Mouse (Mus musculus) Patski (cell line): ENCODE measurements around the gene Cnpy1. TPM values are rescaled to one million over a fixed set of nuclear protein-coding genes. Genes with fewer than 3 reads are reported as not detected.
A peak's percentile ranks its signal among the peaks of the same experiment; 100 is the strongest.

Experiments
- ATAC-seq: fragments of 100-300 bp; one replicate; pipeline ENCODE4 v1.8.0; 2021
- CTCF ChIA-PET: fragments of 350-600 bp; sonication (Branson Sonifier 250); formaldehyde crosslinking; loops from one replicate; lab custom pipeline; 2022; ENCODE audit warnings: inconsistent platforms; lab: Charles Lee
- POLR2A ChIA-PET: fragments of 350-600 bp; sonication (Branson Sonifier 250); formaldehyde crosslinking; loops from one replicate; lab custom pipeline; 2022; ENCODE audit warnings: antibody characterized with exemption, inconsistent platforms; lab: Charles Lee
- DNase-seq: peaks from one replicate; pipeline ENCODE4 v3.0.0-alpha.2; 2011; ENCODE audit warnings: low read depth, low spot score
- H3K27me3 ChIP-seq: fragments of 371-371 bp; one replicate; pipeline ENCODE4 v1.5.1; 2021
- CTCF ChIP-seq: fragments of 100-300 bp; IDR thresholded peaks from one replicate; pipeline ENCODE4 v1.5.1; 2021
- in situ Hi-C: fragments of 300-500 bp; cut with MboI; formaldehyde crosslinking; loops from 3 replicates; pipeline ENCODE4 v1.11.1; 2018; ENCODE audit warnings: low pct_unique_long_range_greater_than_20kb, mixed read lengths
- polyA plus RNA-seq: library from polyadenylated mRNA; unstranded; gene quantifications from one replicate; pipeline ENCODE4 v1.2.3, GENCODE M21; 2021

Cnpy1 gene
- polyA plus RNA-seq, 1 experiment from 2014 or later, result not detected

DNA sequence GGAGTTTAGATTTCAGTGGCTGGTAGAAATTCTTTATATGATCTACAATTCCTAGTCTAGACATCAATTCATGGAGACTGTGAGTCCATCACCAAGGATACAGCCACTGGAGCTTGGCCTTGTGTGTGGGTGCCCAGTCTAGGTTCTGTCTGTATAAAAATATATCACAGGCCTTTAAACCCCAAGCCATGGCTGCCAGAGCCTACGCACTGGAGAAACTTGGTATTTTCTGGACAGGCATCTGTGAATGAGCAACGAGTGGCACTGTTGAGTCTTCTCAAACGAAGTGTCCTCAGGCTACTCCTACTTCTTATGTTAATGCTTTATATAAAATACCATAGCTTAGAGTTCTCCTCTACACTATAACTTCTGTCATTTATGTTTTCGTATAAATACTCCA lies 4.2 kb downstream of the Cnpy1 start:
- ATAC-seq (no peak), DNase-seq (no peak)
- no peaks in the 10 kb centered on the region for H3K27me3 ChIP-seq
- TF ChIP-seq CTCF, result no peak
- CTCF ChIA-PET, result no interaction called here
- in situ Hi-C loops, result no loop called here
- POLR2A ChIA-PET, result no interaction called here

DNA sequence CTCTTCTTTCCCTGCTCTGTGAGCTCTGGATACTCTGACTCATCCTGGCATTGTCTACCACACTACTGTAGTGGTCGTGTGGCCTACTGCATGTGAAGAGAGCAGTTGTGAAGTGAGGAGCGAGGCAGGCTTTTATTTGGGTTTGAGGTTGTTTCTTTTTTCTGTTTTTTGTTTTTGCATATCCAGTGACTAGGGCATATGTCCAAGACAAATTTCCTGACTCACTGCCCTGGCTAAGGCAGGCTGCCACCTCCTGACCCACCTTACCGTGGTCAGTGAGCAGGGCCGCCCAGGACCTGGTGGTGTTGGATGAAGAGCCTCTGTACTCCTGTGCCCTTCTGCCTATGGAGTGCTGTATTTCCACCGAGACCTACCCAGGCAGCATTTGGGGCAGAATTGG lies 5.8 kb downstream of the Cnpy1 start:
- TF ChIP-seq CTCF, result no peak
- CTCF ChIA-PET, result interaction anchor here (1.3 kb wide), 1 partner anchor 10 kb away, joined by 3 read pairs; no protein-coding TSS in a partner anchor
- ATAC-seq (no peak), DNase-seq (no peak)
- peaks cover 5% of the 10 kb centered on the region for H3K27me3 ChIP-seq
- in situ Hi-C loops, result no loop called here
- POLR2A ChIA-PET, result no interaction called here

DNA sequence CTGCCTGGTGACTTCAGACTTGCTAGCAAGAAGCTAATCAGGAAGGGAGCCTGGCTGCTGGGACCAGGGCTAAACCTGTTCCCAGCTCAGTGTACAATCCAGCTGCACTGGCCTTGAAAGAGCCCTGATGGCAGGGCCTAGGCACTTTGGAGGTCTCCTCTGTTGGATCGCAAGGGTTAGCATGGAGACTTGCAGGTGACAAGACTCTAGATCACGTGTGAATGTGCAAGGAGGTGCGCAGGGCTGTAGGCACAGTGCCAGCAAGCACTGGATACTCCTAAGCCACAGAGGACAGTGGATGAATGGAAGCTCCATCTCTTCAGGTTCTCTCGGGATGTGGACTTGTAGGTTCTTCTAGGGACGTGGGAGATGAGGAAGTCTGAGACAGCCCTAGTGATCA lies 6.7 kb downstream of the Cnpy1 start:
- DNase-seq (no peak), ATAC-seq (no peak)
- in situ Hi-C loops, result no loop called here
- no peak for TF ChIP-seq CTCF
- POLR2A ChIA-PET, result no interaction called here
- peaks cover 10% of the 10 kb centered on the region for H3K27me3 ChIP-seq
- CTCF ChIA-PET, result interaction anchor here (1.3 kb wide), 1 partner anchor 11 kb away, joined by 3 read pairs; no protein-coding TSS in a partner anchor

DNA sequence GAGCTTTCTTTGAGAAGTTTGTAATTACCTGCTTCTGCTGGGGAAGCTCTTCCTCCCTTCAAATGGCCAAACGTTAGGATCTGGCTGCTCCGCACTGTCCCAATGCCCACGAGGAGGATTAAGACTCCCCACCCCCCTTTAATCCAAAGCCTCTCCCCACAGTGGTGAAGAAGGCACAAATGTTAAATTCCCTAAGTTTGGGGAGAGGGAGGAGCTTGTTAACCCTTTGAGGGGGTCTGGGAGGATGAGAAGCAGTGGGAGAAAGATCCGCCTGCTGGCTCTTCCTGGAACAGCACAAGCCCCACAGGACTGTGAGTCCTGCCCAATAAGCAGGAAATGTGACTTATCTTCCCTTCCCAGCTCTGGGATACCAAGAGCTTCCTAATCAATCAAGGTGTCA lies 7.5 kb downstream of the Cnpy1 start:
- TF ChIP-seq CTCF, result peak; percentile 25
- in situ Hi-C loops, result no loop called here
- no peak for ATAC-seq
- ChIA-PET POLR2A (no interaction called here), CTCF (no interaction called here)
- DNase-seq, result no peak
- H3K27me3 ChIP-seq, result peaks cover 10% of the 10 kb centered on the region

- peaks cover 10% of the 10 kb centered on the region for H3K27me3 ChIP-seq
- ChIA-PET POLR2A (no interaction called here), CTCF (no interaction called here)
- in situ Hi-C loops, result no loop called here
- DNase-seq (no peak), ATAC-seq (no peak)
- no peak for TF ChIP-seq CTCF
These were observed 7.9 kb downstream of the Cnpy1 start for GRCm38 (mm10) chr5:28237715-28238114.

DNA sequence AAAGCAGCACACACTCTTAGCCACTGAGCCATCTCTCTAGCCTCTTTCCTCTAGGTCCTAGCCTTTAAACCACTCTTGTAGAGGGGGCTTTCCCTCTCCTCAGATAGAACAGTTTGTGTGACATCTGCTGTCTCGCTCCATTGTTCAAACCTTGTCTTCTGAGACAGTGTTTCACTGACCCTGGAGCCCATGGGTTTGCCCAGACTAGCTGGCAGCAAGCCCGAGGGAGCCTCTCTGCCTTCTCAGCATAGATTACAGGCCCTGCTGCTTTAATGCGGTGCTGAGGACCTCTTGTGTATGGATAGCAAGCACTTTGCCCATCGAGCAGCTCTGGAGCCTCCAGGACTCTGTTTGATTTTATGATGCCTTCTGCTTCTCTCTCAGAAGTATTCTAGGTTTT lies 8.6 kb downstream of the Cnpy1 start:
- DNase-seq, result no peak
- no peak for TF ChIP-seq CTCF
- CTCF ChIA-PET, result no interaction called here
- POLR2A ChIA-PET, result no interaction called here
- ATAC-seq, result no peak
- in situ Hi-C loops, result no loop called here
- peaks cover 10% of the 10 kb centered on the region for H3K27me3 ChIP-seq

GRCm38 (mm10) chr5:28236098-28236497 lies 9.5 kb downstream of the Cnpy1 start:
- H3K27me3 ChIP-seq, result peaks cover 10% of the 10 kb centered on the region
- in situ Hi-C loops, result no loop called here
- ATAC-seq (no peak), DNase-seq (no peak)
- POLR2A ChIA-PET, result no interaction called here
- no peak for TF ChIP-seq CTCF
- CTCF ChIA-PET, result no interaction called here

DNA sequence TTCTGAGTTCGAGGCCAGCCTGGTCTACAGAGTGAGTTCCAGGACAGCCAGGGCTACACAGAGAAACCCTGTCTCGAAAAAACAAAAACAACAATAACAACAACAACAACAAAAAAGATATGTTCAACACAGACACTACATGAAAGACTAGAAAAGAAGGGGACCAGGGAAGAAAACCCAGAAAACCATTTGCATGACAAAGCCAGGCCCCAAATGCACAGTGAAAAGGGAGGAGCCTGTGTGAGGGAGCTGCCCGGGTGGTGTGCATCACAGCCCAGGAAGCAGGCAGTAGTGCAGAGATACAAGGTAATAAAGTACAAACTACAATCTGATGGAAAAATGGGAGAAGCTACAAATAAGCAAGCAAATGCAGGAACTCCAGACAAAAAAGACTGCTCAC lies 13.5 kb downstream of the Cnpy1 start:
- ATAC-seq (no peak), DNase-seq (no peak)
- TF ChIP-seq CTCF, result no peak
- in situ Hi-C loops, result no loop called here
- CTCF ChIA-PET, result no interaction called here
- POLR2A ChIA-PET, result no interaction called here
- H3K27me3 ChIP-seq, result peaks cover 10% of the 10 kb centered on the region

GRCm38 (mm10) chr5:28219596-28219995 lies 26.0 kb downstream of the Cnpy1 start:
- peaks cover 16% of the 10 kb centered on the region for H3K27me3 ChIP-seq
- in situ Hi-C loops, result no loop called here
- ATAC-seq (no peak), DNase-seq (no peak)
- CTCF ChIA-PET, result no interaction called here
- TF ChIP-seq CTCF, result no peak
- POLR2A ChIA-PET, result no interaction called here

DNA sequence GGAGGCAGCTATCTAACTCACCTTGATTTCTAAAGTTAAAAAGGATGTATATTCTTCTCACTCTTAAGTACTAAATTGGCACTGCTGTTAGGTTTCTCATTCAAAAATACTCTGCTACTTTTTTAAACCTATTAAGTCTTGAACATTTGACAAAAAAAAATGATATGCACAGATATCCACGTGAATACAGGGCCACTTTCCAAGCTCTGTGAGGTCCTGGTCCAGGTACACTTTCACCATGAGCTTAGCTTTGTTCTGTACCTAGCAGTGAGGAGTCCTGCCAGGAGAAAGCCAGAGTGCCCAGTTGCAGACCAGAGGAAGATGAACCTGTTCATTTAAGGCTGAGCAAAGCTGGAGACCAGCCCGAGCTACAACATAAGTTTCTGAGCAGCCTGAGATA lies 32.2 kb downstream of the Cnpy1 start:
- ATAC-seq, result no peak
- no peak for TF ChIP-seq CTCF
- no peak for DNase-seq
- peaks cover 66% of the 10 kb centered on the region for H3K27me3 ChIP-seq
- in situ Hi-C loops, result no loop called here
- CTCF ChIA-PET, result no interaction called here
- POLR2A ChIA-PET, result no interaction called here

DNA sequence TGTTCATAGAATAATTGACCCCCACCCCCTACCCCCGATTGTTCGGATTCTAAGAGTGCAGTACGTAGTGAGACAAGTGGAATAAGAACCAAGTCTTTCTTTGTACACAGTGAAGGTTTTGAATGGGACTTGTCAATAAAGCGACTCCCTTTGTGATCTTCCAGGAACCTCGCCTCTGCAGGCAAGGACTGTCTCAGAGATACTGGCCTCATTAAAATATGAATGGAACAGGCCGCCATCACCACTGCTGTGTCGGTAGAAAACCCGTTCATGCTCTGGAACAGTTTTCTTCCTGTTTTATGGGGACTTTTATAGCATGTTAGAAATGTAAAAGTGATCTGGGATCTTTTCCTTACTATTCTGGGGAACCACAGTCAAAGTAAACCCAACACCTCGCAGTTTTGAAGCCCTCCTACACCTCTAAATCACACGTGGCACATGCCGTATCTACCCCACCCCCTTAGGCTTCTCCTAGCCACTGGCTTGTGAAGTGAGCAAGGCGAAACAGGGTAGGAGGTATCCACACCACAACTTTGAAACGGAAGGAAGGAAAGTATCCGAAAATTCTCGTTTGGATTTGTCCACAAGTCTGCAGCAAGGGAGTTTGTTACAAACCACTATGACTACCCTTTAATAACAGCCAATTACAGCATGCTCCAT lies 33.8 kb downstream of the Cnpy1 start:
- TF ChIP-seq CTCF, result no peak
- DNase-seq (no peak), ATAC-seq (no peak)
- POLR2A ChIA-PET, result interaction anchor here (0.7 kb wide), 1 partner anchor 11 kb away, joined by 6 read pairs; no protein-coding TSS in a partner anchor
- H3K27me3 ChIP-seq, result peaks cover 72% of the 10 kb centered on the region
- CTCF ChIA-PET, result no interaction called here
- in situ Hi-C loops, result no loop called here
